Mouse (Mus musculus) frontal cortex, adult 2 months (tissue): Measurements from ENCODE around the gene Pdcd1lg2. TPM values are rescaled to one million over a fixed set of nuclear protein-coding genes. Genes with fewer than 3 reads are reported as not detected.

Source experiments
- DNase-seq, 2 experiments: peaks; one replicate each; pipeline ENCODE4 v3.0.0; 2022; ENCODE audit warnings: low spot score in 1 of 2; ENCODE audit errors: extremely low spot score in 1 of 2
- polyA plus RNA-seq: library from polyadenylated mRNA; depleted of rRNA; stranded (reverse); fragments of >200 nt; gene quantifications from 2 replicates; pipeline ENCODE4 v1.2.3, GENCODE M21; 2012

Pdcd1lg2 gene
- polyA plus RNA-seq, 1 experiment = 0.10 TPM

DNA sequence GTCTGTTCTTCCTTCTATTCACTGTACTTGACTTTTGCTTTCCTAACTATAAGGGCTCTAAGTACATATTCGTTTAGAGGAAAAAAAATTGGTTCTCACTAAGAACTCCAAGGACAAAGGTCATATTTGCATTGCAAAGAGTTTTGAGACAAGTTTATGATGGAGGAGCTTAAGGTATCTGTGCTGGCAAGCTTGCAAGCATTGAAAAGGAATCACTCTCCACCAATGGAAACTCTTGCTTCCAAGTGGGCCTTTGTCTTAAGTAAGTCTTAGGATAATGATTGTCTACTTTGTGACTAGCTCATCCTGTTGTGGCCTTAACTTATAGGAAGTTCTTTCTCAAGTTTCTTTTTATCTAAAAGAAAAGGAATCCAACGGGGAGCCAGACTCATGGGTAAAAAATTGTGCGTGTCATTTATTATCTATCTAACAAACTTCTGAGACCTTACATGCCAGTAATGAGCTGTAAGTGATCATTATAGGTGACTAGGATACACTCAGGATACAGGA lies 5.7 kb downstream of the Pdcd1lg2 start:
- DNase-seq = no peak

- no peak for DNase-seq
These were observed 6.5 kb downstream of the Pdcd1lg2 start for GRCm38 (mm10) chr19:29417188-29417587.

DNA sequence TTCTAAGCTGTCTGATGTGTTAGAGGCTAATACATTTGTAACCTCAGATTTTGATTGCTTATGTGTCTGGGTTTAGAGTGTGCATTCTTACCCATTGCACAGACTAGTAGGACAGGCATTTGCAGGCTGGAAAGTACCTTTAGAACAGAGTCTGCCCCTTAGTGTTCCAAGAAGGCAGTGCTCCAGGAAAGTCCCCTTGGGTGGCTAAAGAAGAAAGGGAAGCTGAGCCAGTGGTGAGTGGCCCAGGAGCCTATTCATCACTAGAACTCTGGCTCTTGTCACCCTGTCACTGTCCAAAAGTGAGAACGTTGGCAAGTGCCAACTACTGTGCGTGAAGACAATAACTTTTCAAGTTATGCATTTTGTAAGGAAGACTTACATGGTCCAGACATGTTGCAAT lies 7.2 kb downstream of the Pdcd1lg2 start:
- DNase-seq = no peak

- no peak for DNase-seq
These were observed 8.0 kb downstream of the Pdcd1lg2 start for GRCm38 (mm10) chr19:29418661-29419115.

- DNase-seq = no peak
These were observed 8.8 kb downstream of the Pdcd1lg2 start for GRCm38 (mm10) chr19:29419506-29419905.

DNA sequence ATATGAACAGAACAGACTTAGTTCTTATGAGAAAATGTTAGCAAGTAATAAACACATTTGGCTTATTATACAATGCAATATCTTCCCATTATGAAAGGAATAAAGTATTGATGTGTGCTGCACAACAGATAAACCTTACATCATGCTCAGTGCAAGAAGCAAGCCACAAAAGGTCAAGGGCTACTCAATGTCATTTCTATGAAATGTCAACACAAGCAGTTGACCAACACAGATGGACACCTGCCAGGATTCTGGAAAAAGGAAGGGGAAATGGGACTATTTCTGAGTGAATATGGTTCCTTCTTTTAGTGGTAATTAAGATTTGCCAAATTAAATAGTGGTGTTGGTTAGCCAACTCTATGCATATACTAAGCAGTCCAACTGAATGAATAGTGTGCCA lies 9.2 kb downstream of the Pdcd1lg2 start:
- no peak for DNase-seq

DNA sequence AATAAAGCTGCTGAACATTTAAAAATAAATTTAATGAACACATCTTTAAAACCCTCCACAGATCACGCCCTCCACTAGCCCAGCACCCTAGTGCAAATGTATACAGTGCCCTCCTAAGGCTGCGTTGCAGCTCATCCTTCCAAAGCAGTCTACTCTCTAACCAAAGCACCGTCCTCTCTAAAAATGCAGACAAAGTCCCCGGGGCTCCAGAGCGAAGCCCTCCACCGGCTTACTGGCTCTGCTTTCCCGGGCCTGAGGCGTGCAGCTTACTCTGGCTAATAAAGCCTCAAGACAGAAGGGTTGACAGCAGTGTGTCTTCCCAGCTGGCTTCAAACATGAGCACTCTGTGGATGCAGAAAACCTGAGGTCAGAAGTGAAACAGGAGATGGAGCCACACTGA lies 9.7 kb downstream of the Pdcd1lg2 start:
- no peak for DNase-seq

DNA sequence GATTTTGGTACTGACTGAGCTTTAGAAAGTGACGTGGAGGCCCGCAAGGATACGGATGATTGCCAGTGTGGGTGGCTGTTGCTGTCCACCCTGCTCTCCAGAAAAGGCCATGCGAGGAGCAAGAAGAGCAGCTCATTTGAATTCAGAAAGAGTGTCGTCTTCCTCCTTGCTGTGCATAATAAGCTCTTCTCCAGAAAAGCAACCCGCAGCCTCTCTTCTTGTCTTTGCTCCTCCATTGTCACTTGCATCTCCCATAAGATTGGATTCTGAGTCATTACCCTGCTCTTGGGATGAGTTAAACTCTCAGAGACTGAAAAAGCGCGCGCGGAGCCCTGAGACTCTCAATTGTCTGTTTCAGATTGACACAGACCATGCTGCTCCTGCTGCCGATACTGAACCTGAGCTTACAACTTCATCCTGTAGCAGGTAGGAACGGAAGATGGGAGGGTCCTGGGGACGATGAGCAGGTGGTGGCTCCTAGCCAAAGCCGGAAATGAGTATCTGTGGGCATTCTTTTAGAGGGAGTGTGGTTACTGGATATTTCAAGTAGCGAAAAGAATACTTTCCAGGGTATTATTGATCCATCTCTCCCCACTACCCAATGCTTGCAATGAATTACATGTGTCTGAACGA lies 11.4 kb downstream of the Pdcd1lg2 start:
- DNase-seq = no peak

DNA sequence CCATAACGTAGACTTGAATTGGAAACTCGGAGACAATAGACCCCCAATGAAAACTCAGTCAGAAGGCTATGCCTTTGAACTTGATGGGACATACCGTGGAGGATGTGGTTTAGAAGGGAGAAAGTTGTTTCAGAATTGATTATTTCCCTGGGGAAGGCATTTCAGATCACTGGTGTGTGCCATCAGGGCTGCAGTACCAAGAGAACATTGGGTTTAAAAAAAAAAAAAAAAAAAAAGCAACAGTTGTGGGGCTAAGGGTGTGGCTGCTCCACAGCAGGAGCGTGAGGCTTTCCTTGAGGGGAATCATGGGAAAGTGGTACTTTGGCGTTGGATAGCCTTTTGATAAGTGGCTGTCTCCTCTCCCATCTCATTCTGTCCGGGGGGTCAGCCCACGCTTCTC lies 12.1 kb downstream of the Pdcd1lg2 start:
- DNase-seq = no peak

GRCm38 (mm10) chr19:29430516-29430915 lies 19.8 kb downstream of the Pdcd1lg2 start:
- no peak for DNase-seq

DNA sequence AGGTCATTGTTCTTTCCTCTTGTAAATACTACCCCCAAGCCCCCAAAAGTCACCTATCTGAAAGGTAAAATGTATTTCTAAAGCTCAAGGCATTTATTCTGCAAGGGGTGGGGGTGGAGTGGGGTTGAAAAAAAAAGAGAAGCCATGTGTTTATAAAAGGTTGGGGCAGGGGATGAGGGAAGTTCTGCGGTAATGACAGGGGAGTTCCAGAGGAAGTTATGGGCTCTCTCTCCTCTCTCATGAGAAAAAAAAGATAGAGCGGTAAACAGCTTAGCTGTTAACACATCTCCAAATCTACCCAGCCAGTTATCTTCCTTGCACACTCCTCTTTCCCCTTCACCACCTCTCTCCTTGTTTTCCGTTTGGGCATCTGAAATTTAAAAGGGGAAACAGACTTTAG lies 20.2 kb downstream of the Pdcd1lg2 start:
- no peak for DNase-seq

- no peak for DNase-seq
These were observed 26.2 kb downstream of the Pdcd1lg2 start for GRCm38 (mm10) chr19:29436793-29437479.

DNA sequence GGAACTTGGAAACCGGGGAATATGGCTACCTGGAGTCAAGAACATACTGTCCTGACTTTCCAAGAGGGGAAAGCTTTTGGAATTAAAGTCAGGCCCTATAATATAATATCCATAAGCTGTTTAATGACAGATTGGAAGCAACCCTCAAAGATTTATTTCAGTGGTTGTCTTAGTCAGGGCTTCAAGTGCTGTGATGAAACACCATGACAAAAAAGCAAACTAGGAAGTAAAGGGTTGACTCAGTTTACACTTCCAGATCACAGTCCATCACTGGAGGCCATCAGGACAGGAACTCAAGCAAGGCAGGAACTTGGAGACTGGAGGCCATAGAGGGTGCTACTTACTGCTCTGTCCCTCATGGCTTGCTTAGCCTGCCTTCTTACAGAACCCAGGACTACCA lies 27.1 kb downstream of the Pdcd1lg2 start:
- DNase-seq = no peak

DNA sequence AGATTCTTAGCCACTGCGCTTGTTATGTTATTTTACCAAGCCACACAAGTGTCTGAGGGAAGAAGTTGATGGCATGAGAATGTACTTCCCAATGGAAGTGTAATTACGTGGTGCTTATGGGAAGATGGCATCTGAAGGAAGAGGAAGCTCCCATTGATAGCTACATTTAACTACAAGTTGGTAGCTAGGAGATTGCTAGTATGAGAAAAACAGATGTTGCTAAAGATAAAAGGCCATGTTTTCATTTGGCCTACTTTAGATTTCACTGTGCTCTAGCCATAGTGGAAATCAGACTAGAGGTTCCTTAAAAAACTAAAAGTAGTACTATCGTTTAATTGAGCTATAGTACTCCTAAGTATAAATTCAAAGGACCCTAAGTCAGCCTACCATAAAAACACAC lies 28.5 kb downstream of the Pdcd1lg2 start:
- no peak for DNase-seq

GRCm38 (mm10) chr19:29442492-29442891 lies 31.8 kb downstream of the Pdcd1lg2 start:
- DNase-seq = no peak

GRCm38 (mm10) chr19:29444364-29444763 lies 33.6 kb downstream of the Pdcd1lg2 start:
- DNase-seq = no peak

- DNase-seq = no peak
These were observed 37.7 kb downstream of the Pdcd1lg2 start for GRCm38 (mm10) chr19:29448373-29448772.

- peak in 1 of 2 experiments; percentile 32 for DNase-seq
These were observed 39.7 kb downstream of the Pdcd1lg2 start for GRCm38 (mm10) chr19:29450376-29450775.

DNA sequence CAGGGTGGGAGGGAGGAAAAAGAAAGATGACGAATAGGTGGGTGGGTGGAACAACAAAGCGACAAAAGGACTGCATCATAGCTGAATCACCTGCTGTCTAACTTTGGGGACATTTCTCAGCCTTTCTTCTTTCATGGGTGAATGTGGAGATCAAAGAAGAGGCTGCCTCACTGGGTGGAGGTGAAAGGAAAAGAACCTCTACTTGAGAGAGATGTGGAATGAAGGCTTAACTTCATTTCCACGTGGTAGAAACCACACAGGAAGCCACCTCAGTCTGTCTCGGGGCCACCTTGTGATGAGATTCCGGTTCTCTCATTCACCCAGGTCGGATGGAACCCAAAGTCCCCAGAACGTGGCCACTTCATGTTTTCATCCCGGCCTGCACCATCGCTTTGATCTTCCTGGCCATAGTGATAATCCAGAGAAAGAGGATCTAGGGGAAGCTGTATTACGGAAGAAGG lies 43.5 kb downstream of the Pdcd1lg2 start:
- DNase-seq = peak in 1 of 2 experiments; percentile 27

- DNase-seq = no peak
These were observed 44.4 kb downstream of the Pdcd1lg2 start for GRCm38 (mm10) chr19:29455156-29455555.

DNA sequence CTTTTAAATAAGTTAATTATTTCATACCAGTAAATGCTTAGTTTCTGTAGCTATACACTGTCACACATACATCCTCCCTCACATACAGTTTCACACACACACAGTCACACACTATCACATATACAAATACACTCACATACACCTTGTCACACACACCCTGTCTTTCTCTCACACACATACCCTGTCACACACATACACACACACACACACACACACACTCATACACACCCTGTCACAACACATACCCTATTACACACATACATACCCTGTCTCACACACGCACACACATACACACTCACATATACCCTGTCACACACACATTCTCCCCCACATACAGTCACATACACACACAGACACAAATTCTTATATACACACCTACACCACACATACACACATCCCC lies 47.3 kb downstream of the Pdcd1lg2 start:
- DNase-seq = no peak

DNA sequence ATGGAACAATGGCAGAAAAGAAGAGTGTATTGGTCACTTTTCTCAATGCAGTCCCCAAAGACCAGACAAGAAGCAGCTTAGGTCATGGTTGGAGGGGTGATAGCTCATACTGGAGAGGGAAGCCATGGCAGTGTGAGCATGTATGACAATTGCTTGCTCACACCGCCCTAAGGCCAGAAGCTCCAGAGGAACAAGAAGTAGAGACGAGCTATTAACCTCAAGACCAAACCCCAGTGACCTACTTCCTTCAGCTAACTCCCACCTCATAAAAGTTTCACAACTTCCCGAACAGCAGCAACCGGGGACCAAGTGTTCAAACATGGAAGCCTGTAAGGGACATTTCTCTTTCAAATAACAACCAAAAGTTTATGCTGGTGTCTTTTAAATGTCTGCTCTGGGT lies 51.7 kb downstream of the Pdcd1lg2 start:
- DNase-seq = no peak
